ENCODE assay signal across 28 mouse cellular contexts in the genomic region with DNA sequence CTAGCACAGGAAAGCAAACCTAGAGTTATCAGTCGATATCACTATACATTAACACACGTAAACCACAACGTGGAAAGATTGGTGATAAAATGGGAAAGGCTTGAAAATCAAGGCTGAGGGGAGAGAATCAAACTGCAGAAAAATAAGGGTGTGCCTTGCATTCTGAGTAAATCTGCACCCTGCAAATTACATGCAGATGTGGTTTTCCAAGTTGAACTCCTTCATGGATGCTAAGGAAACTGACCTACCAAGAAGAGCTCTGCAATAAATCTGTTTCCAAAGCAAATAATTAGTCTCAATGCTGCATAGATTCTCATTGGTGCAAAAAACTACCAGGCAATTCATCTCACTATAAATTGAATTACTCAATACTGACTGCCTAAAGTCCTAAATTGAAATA.
A peak's percentile ranks its signal among the peaks of the same experiment; 100 is the strongest.
DNase-seq lines count a peak whose midpoint lies in the region; ATAC-seq and TF ChIP-seq lines count a peak whose summit lies in the region.
"Had no signal": no experiment of that assay in that cellular context is flagged by ENCODE, and none has a peak within 500 bp of the region (broad histone marks: within the 10 kb centered on the region; RNA-seq: fewer than 3 reads in every experiment).

No protein-coding gene starts in this region.

- no peaks in the 10 kb centered on the region for H3K36me3 ChIP-seq in embryonic facial prominence, embryonic 15.5 days
- no peaks in the 10 kb centered on the region for H3K36me3 ChIP-seq in limb, embryonic 12.5 days
- H3K36me3 ChIP-seq: hindbrain, embryonic 12.5 days; intestine, embryonic 15.5 days had no signal

- WGBS in embryonic facial prominence, embryonic 15.5 days = 39% methylated on average over 3 of the region's 3 CpGs
- WGBS in limb, embryonic 12.5 days = 51% methylated on average over 3 of the region's 3 CpGs

- no peaks in the 10 kb centered on the region for H3K9me3 ChIP-seq in embryonic facial prominence, embryonic 15.5 days (replicated peaks)
- H3K9me3 ChIP-seq in limb, embryonic 12.5 days = no peaks in the 10 kb centered on the region
- H3K9me3 ChIP-seq: hindbrain, embryonic 12.5 days; intestine, embryonic 15.5 days; liver, embryonic 15.5 days; megakaryocyte, embryonic 14.5 days had no signal

- DNase-seq in gastrocnemius, adult 2 months = no peak
- no peak for DNase-seq in gastrocnemius, adult 18-20 months (ENCODE audit: low spot score)
- DNase-seq in right cerebral cortex, postnatal 36 days (ENCODE audit: low spot score in 2 of 2) = no peak
- no peak for DNase-seq in layer of hippocampus, postnatal 25 days (ENCODE audit: extremely low spot score in 1 of 2, low spot score in 1 of 2)
- DNase-seq: adrenal gland, adult 2 months; adrenal gland, postnatal 36 days; cerebellum, adult 8-10 months; cerebellum, postnatal 25 days; gastrocnemius, postnatal 14 days; heart, postnatal 36 days; kidney, adult 9 months; kidney, postnatal 10 days; lung, embryonic 14.5 days; midbrain, embryonic 14.5 days; right cerebral cortex, postnatal 14 days; spleen, adult 18-20 months; thymus, postnatal 4 days had no signal

- intact Hi-C loops in gastrocnemius, adult 2 months (cut with DNase I) = loop anchor here (5.0 kb wide), 1 partner anchor 35 kb away; no protein-coding TSS in a partner anchor

- peaks cover 36% of the 10 kb centered on the region for H3K4me1 ChIP-seq in brown adipose tissue, adult 24 weeks (ENCODE audit: control insufficient read depth, insufficient read depth, insufficient read length, low read length)
- H3K4me1 ChIP-seq in embryonic facial prominence, embryonic 15.5 days = peaks cover 44% of the 10 kb centered on the region
- H3K4me1 ChIP-seq in limb, embryonic 12.5 days (replicated peaks) = peaks cover 50% of the 10 kb centered on the region

- peak overlapping the region; percentile 33; the same call in 1 of the 2 replicates for H3K4me2 ChIP-seq in embryonic facial prominence, embryonic 15.5 days (replicated peaks)
- no peak overlapping the region for H3K4me2 ChIP-seq in limb, embryonic 12.5 days
- H3K4me2 ChIP-seq: heart, embryonic 11.5 days; hindbrain, embryonic 12.5 days; intestine, embryonic 15.5 days; liver, embryonic 15.5 days; lung, embryonic 14.5 days had no signal

- no peak overlapping the region for H3K4me3 ChIP-seq in gastrocnemius, adult 2 months
- no peak overlapping the region for H3K4me3 ChIP-seq in brown adipose tissue, adult 24 weeks (ENCODE audit: insufficient read depth, low read depth, low read length)
- H3K4me3 ChIP-seq in embryonic facial prominence, embryonic 15.5 days (replicated peaks) = no peak overlapping the region
- H3K4me3 ChIP-seq in limb, embryonic 12.5 days (replicated peaks) = no peak overlapping the region
- H3K4me3 ChIP-seq: hindbrain, embryonic 12.5 days; intestine, embryonic 15.5 days; liver, embryonic 15.5 days; megakaryocyte, embryonic 14.5 days had no signal

- no peak for ATAC-seq in embryonic facial prominence, embryonic 15.5 days (ENCODE audit: insufficient number of reproducible peaks, low FRiP score, low TSS enrichment, low read depth)
- ATAC-seq in limb, embryonic 12.5 days (ENCODE audit: insufficient number of reproducible peaks, insufficient read depth, low FRiP score, low TSS enrichment, low read depth) = no peak
- no peak for ATAC-seq in megakaryocyte-erythroid progenitor cell, adult 5-6 weeks (replicated peaks; ENCODE audit: low FRiP score, low TSS enrichment, poor library complexity, severe bottlenecking)
- ATAC-seq: forebrain, embryonic 16.5 days; hindbrain, postnatal 0 days; intestine, embryonic 15.5 days had no signal

- peak overlapping the region; percentile 61 for H3K27ac ChIP-seq in gastrocnemius, adult 2 months
- H3K27ac ChIP-seq in brown adipose tissue, adult 24 weeks (replicated peaks; ENCODE audit: low read depth, low read length) = peak overlapping the region; percentile 22; the same call in 1 of the 2 replicates
- peak overlapping the region; percentile 71 for H3K27ac ChIP-seq in embryonic facial prominence, embryonic 15.5 days (replicated peaks)
- H3K27ac ChIP-seq in limb, embryonic 12.5 days = peak overlapping the region; percentile 53; the same call in 1 of the 2 replicates
- H3K27ac ChIP-seq: hindbrain, embryonic 12.5 days; hindbrain, postnatal 0 days; intestine, embryonic 15.5 days; liver, embryonic 15.5 days had no signal

- TF ChIP-seq CTCF in gastrocnemius, adult 2 months (IDR thresholded peaks at IDR 0.05) = no peak

- no peaks in the 10 kb centered on the region for H3K27me3 ChIP-seq in embryonic facial prominence, embryonic 15.5 days
- H3K27me3 ChIP-seq in limb, embryonic 12.5 days = no peaks in the 10 kb centered on the region
- H3K27me3 ChIP-seq: hindbrain, embryonic 12.5 days; intestine, embryonic 15.5 days had no signal

- H3K9ac ChIP-seq in embryonic facial prominence, embryonic 15.5 days = no peak overlapping the region
- H3K9ac ChIP-seq in limb, embryonic 12.5 days (replicated peaks) = no peak overlapping the region
- H3K9ac ChIP-seq: hindbrain, embryonic 12.5 days; intestine, embryonic 15.5 days; liver, embryonic 15.5 days; lung, embryonic 14.5 days had no signal
